Mouse (Mus musculus): ENCODE data around the gene Il12b. TPM values are rescaled to one million over a fixed set of nuclear protein-coding genes. Genes with fewer than 3 reads are reported as not detected.

The Il12b gene
- not detected in 2 replicates for total RNA-seq (2021)
- long read RNA-seq = 0 reads

DNA sequence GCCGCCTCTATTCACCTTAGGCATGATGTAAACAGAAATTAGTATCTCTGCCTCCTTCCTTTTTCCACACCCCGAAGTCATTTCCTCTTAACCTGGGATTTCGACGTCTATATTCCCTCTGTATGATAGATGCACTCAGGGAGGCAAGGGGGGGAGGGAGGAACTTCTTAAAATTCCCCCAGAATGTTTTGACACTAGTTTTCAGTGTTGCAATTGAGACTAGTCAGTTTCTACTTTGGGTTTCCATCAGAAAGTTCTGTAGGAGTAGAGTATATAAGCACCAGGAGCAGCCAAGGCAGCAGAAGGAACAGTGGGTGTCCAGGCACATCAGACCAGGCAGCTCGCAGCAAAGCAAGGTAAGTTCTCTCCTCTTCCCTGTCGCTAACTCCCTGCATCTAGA lies at the start of gene Il12b:
Gene Il12b (plus strand): TSS at position 301 of the 400 bp plus-strand sequence.
- DNase-seq = no peak

DNA sequence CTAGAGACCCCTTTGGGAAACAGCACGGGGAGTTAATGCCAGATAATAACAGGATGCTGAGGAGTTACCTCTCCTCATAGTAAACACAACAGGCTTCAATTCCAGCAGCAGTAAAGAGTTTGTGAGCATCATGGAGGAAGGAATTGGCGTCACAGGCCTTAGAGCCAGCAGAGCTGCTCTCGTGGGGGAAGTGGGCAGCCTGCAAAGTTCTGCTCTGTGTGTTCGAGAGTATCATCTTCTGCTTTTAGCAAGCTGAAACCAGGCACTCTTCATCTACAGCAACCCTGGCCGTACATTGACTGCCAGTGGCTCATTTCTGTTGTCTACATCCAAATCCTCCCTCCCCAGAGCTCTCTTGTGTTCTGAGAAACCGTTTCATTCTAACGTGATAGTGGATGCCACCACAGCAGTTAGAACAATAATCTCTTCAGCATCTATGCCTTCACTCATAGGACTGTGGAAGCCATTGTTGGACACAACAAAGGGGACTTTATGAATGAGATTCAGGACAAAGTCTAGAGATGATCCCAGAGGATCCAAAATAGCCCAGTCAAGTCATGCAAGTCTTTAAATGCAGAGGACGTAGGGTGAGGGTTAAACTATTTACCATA lies 44.9 kb upstream of the Il12b start:
- no peak for DNase-seq

DNA sequence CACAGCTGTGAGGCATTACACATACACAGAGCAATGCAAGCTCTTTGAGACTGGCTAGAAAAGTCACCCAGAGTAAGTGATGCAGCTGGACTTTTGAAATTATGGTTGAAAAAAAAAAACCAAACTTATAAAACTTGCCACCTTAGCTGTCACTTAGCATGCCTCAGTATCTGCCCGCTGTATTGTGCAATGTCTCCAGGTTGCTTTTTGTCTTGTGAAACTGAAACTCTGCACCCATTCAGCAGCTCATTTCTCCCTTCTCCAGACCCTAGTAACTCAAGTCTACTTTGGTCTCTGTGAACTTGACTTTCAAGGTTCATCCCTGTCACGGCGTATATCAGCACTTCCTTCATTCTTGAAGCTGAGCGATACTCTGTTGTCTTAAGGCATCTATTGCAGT lies 43.7 kb upstream of the Il12b start:
- DNase-seq = no peak

DNA sequence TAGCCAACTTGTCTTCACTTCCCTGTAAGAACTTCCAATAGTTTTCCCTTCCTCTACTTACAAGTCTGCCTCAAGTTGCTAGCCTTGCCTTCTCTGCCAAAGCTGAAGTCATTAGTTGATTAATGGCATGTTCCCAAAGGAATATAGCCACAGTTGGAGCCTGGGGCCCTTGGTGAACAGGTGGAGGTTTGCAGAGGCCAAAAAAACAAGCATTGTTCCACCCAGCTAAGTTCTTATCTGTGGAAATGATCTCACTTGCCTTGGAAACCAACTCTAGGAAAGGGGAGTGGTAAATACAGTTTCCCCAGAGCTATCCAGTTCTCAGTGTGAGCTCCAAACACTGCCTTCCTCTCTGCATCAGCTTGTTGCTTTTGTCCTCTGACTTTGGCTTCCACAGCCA lies 35.3 kb upstream of the Il12b start:
- no peak for DNase-seq

DNA sequence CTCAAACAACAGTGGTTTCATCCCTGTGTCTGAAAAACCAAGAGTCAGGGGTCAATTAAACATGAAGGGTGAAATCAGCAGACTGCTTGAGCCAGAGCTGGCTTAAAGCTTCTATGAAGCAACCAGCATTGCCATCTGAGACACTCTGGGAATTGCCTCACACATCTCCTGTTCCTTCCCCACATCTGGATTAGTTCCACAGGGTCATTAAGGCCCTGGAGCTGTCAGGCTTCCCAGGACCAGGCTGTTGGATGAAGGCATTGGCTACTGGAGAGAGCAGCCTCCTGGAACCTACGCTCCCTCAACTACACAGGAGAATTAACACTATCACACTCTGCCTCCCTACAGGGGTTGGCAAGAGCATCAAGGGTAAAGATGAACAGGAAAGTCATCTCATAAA lies 32.2 kb upstream of the Il12b start:
- DNase-seq = no peak

DNA sequence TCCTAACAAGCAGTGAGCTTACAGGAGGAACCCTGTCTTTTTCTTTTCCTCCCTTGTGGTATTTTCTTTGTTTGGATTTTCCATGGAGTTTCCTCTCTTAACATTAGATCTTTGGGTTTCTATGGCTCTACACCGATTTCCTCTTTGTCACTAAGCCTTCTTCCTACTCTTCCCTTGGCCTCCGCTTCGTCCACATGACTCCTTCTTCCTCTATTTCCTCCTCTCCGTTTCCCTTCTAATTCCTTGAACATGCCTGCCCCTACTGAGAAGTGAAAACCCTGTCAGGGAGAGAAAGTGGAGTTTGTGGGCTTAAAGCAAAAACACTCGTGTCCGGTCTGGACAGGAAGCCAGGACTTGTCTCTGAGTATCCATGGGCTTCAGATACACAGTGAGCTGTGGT lies 27.0 kb upstream of the Il12b start:
- no peak for DNase-seq

DNA sequence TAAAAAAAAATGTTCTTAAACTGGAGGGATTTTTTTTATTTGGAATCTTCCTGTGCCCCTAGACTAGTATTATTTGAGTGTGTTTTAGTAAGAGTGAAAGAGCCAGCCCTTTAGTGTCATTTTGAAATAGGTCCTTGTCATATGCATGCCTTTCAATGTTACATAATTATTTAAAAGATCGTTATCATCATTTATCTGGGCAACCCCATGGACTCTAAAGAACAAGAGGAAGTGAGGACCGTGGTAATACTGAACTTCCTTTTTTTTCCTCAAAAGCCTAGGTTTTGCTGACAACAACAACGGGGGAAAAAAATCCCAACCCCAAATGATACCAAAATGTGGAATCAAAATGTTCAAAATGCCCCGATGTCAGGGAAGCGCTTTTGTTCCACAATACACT lies 22.0 kb upstream of the Il12b start:
- DNase-seq = no peak

DNA sequence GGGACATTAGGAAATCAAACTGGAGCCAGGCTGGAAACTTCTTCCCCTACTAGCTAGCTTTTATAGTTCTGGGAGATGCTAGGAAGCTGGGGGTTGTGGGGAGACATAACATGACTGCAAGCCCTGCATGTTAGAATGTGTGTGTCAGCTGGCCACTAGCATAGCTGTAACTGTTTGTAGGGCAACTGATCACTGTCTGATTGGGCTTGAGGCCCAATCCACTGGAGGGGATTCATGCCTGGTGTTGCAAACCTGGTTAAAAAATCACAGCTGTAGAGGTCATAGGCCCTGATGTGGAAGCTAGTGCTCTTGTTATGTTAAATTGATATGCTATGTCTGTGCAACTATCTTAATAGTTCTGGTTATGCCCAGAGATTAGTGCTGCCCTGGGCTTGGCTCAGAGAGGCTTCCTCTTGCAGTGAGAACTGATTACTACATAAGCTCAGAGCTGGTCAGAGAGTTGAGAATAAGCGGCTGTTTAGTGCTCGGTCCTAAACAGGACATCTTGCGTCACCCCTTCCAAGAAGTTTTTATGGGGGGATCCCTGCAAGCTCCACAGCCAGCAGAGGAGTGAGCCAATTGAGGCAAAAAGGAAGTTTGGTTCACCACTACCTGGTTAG lies 19.3 kb upstream of the Il12b start:
- no peak for DNase-seq

DNA sequence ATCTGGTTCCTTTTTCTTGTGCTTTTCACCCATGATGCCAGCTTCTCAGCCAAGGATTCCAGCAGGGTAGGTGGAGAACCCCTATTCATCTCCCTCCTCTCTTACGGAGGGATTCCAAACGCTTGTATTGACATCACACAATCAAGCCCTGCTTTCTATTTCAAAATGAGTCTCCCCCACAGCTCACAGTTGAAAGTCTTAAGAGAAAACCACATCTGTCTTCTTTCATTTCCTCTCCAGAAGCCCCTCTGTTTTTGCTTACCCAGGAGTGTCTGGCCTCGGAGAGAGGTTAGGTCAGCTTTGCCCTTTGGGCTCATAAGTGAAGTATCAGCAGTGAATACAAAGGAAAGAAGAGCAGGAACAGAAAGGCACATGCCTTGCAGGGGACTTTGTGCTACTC lies 17.7 kb upstream of the Il12b start:
- DNase-seq = no peak

DNA sequence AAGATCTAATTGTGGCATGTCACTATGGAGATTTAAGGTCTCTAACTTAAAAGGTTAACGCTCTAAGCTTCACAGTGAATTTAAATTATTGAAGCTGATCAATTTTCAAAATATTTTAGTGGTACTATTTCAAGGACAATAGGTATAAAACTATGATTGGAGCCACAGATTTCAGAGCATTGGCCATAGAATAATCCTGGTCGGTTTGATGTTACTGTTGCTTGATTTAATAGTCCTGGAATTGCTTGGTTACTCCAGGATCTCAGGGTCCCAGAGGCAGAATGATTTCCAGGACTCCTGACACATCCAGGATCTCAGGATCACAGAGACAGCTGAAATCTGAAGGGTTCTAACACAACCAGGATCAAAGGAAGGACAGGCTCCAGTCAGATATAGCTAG lies 12.8 kb upstream of the Il12b start:
- DNase-seq = no peak

DNA sequence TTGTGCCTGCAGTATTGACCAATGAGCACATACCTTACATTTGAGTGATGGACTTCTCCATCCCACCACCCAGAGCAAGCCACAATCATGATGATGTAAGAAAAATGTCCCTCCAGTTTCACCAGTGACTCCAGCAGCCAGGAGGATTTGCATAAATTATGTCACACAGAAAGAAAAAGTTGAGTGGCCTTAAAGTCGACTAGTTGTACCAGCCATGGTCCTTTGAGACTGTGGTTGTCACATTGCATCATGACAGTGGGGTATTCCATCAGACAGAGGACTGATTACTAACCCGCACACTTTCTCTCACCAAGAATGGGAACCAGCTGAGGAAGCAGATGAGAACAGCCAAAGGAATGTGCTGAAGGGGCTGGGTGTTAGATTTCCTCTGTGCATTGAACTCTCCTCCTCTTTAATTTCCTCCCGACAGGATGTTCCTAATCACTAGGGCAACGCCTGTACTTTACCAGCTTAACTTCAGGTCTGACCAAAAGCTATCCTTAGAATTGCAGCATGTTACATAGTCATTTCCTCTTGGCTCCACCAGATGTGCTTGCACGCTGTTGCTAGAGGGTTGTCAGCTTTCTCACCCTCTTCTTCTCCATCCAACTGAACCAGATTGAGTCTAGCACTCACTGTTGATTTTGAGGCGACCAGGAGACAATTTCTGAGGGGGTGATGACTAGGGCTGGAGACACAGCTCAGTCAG lies 9.7 kb upstream of the Il12b start:
- no peak for DNase-seq

DNA sequence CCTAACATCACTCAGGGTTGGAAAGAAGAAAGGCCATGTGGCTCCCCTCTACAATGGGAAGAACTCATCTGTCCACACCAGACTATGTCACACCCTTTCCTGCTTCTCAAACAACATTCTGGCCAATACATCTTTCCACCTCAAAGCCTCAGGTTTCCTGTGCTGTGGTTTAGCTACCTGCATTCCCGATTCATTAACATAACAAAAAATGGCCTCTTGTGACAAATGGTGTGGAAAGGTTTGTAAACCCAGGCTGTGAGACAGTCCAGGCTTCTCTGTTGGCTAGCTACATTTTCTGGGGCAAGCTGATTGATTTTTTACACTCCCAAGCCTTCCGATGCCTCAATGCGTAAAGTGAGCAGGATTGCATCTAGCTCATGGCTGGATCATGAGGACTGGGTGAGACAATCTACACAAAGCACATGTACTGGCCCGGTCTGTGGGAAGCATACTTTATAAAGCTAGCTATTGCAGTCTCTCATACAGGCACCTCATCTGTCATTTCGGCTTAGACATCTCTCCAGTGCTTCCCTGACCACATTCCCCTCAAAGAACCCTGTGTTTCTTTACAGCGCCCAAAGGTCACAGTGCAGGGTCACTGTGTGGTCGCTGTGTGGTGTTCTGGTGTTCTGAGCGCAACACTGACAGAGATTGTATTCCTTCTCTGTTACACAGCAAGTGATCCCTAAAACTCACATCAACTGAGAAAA lies 6.6 kb upstream of the Il12b start:
- no peak for DNase-seq

DNA sequence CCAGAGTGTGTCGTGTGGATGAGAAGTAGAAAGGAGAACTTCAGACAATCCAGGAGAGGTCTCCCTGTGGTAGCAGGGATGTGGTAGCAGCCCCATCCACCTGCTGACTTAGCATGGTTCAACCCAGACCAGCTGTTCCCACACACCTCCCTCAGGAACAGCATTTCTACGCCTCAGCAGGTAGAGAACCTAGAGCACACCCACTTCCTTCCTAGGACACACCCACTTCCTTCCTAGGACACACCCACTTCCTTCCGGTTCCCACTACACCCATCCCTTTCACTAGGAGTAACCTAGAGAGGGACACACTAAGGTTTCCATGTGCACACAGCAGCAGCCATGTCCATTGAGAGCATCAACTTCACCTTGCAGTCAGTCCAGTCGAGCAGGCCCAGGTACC lies 4.5 kb upstream of the Il12b start:
- no peak for DNase-seq

DNA sequence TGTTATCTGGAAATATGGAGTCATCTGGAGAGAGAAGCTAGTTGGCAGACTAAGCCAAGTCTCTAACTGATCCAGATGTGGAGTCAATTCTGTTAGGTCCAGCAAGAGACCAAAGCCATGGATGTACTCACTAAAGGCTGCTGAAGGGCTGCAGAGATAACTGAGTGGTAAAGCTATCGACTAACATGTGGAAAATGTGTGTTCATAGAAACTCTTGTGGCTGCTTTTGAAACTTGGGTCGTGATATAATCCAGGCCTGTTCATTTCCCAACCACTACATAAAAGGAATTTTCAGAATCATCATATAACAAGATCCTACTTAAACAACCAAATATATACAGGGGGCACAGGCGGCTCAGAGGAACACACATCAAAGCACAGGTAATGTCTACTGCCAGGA lies 2.3 kb upstream of the Il12b start:
- DNase-seq = no peak

DNA sequence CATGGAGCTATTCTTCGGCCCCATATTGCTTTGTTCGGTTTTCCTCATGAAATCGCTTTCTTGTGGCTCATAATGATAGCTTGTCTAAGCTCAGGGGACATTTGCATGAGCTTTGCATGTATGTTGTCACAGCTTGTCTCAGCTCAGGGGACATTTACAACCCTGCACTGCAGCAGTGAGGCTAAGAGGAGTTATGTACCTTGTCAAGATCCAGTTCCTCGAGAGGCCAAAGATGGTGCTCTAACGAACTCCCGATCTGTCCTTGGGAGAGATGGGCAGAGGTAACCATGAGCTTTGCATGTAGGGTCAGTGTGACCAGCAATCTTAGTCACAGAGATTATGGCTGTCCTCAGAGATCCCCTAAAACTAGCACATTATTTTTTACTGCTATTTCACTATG lies 1.5 kb upstream of the Il12b start:
- no peak for DNase-seq

DNA sequence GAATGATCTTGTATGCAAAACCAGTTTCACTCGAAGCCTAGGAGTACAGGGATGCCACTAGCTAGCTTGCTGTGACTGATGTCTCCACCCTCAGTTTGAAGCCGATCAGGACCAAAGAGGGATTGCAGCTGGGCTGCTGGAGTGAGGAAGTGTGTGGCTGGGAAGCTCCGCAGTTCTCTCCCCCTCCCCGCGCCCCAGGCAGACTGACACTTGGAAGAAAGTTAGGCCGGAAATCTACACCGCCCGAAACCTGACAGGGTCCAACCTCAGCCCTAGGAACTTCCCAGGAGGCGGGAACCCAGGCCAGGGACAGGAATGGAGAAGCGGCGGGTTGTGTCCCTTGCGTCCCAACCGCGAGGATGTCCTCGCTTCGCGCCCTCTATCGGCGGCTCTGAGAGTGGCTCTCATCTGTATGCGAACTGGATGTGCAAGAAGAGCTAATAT lies 1.1 kb upstream of the Il12b start:
- DNase-seq = peak; percentile 80

DNA sequence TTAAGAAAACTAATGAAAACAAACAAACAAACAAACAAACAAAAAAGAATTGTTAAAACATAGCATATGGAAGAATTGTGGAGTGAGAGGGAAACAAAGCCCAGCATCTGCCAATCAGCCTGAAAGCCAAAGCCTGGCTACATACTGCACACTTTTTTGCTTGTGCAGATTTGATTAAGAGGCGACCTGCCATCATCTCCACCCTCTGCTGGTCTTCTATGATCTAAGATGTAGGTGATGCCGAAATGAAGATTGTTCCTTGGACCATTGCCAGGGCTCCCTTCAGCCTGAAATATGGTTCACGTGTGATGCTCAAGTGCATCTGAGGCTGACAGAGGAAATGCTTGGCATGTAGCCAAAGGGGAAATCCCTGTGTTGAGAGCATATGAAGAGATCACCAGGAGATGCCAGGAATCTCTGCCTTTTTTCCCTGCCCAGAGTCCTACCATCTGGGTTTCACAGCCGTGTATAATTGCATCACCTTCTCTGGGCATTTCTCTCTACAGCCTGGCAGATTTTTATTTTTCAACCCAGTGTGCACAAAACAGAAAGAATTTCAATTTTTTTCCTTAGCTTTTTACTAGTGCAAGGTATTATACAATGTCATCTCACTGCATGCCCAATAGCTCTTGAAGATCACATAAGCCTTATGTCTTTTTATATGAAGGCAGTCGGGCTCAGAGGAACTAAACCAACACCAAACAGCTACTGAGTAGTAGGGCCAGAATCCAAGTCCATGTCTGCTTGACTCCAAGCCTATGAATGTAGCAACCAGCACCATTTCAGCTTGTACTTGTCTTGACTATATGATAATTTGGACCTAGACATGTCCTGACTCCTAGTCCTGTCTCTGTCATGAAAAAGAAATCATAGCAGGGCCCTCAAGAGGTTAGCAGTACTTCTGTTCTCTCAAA lies 2.0 kb downstream of the Il12b start:
- no peak for DNase-seq

DNA sequence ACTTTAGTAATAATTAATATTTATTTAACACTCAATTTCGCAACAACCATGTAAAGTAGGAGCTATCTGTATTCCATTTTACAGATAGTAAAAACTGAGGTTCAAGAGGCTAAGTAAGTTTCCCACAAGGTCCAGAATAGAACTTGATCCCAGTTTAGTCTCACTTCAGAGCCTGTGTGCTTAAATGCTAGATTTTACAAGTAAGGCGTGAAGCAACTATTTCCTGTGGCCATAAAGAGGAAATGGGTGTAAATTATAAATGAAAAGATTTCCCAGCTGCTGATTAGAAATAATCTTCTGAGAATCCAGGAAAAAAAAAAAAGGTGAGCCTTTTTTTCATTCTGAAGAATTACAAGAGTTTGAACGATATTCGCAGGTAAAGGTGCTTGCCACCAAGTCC lies 5.2 kb downstream of the Il12b start:
- no peak for DNase-seq

DNA sequence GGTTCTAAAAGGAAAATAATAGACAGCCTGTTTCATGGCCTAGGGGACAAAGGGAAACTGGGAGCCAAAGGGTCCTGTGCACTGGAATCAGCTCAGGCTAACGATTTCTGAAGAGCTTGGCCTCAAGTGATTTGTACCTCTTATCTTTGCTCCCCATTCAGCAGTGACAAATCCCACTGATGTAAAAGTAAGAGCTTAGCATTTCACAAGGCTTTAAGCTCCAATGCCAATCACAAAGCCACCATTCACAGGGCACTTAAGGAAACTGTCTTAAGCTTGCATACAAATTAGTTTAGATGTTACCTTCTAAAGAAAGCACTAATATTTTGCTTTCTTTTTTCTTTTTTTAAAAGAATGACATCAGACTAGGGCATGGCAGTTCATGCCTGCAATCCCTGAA lies 6.1 kb downstream of the Il12b start:
- DNase-seq = no peak

DNA sequence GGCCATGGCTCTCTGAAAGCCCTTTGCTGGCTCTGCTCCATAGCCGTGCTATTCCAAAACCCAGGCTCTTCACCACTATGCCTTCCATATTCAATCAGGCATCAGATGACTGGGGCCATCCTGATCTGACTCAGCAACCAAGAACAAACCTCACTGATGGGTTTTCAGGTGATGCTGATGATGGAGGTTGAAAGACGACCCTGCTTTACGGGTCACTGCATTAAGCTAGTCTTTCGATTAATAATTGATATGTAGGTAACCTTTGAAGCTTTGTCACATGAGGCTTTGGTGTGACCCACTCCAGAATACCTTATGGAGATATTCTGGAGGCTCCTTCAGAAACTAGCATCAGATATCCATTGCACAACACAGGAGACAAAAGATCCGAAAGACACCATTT lies 6.6 kb downstream of the Il12b start:
- DNase-seq = no peak

DNA sequence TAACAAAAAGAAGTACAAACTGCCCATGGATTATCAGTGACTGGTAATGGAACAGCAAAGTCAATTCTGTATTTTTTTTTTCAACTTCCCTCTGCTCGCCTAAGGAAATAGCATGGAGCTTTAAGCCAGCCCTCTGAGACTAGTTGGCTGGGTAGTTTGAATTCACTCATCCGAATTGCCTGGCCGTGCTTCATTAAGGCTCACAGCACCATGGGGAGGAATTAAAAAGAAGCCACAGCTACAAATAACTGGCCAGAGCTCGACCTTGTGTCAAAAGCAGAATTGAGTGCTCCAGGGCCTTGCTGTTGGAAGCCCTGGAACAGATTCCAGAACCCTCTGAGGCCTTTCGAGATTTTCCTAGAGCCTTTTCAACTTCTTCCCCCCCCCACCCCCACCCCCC lies 8.8 kb downstream of the Il12b start:
- no peak for DNase-seq

DNA sequence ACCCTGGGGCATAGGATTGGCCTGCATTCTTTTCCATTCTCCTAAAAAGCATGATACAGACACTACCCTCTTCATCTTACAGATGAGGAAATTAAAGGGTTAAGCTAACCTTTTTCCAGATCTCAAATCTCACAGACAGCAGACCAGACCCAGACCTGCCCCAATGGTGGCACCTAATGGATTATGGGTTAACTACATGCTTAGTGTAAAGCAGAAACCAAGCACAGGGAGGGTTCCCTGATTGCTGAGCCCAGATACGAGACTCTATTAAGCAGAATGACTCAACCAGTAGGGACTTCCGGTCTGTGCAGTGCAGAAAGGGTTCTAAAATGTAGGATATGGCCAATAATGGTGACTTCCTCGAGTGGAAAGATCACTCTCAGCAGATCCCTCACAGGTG lies 10.6 kb downstream of the Il12b start:
- DNase-seq = no peak
